Mouse (Mus musculus): Measurements from ENCODE around the gene Napsa.

Napsa gene

GRCm38 (mm10) chr7:44538756-44539624 lies 33.2 kb upstream of the Napsa start:
- DNase-seq (ENCODE audit: inconsistent age in 2 of 2, low spot score in 1 of 2), result no peak

- DNase-seq (ENCODE audit: inconsistent age in 2 of 2, low spot score in 1 of 2), result no peak
Observed at GRCm38 (mm10) chr7:44542555-44542954, 29.6 kb upstream of the Napsa start.

GRCm38 (mm10) chr7:44543071-44543470 lies 29.1 kb upstream of the Napsa start:
- no peak for DNase-seq (ENCODE audit: inconsistent age in 2 of 2, low spot score in 1 of 2)

DNA sequence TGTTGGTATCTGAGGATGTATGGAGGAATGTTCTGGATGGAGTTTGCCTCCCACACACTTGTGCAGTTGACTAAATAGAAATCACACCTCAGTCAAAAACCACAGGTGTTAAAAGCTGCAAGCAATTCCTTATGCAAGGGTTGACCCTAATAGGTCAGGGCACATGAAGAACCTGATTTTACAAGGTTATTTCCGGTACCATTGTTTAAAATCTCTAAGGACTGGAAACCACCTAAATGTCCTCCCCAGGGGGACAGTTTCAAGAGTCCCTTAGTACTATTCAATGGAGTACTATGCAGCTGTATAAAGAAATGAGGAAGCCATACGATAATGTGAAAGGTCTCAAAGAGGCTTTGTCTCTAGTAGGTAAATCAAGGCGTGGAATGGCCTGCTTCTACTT lies 25.9 kb upstream of the Napsa start:
- no peak for DNase-seq (ENCODE audit: inconsistent age in 2 of 2, low spot score in 1 of 2)

- no peak for DNase-seq (ENCODE audit: inconsistent age in 2 of 2, low spot score in 1 of 2)
Observed at GRCm38 (mm10) chr7:44547041-44547440, 25.1 kb upstream of the Napsa start.

GRCm38 (mm10) chr7:44547725-44548124 lies 24.5 kb upstream of the Napsa start:
- no peak for DNase-seq (ENCODE audit: inconsistent age in 2 of 2, low spot score in 1 of 2)

DNA sequence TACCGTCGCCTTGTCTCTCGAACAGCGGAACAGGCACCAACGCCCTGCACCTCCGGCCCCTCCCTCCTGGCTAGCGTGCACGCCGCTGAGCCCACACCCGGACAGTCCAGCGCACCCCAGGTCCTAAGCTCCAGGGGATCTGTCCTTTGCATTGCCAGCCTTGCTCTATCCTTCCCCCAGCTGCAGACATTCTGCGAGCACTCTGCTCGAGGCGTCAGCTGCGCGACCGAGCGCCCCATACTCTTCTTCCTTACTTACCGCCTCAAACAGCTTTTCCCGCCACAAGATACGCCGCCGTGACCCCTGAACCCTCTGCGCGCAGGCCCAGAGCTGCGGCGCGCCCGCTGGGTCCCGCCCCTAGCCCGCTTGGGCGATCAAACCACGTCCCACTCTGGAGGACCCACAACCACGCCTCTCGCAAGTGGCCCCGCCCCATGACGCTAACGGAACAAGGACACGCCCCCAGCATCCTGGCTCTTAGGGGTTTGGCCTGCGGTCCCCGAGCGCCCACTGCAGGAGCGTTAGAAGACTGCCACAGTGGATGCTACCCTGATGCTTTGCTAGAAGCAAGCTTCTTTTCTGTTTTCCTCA lies 23.6 kb upstream of the Napsa start, which contains the start of gene Pold1:
TSS of gene Pold1 (minus strand) at position 353 of the 591 bp plus-strand sequence.
- peak; percentile 100 for DNase-seq (ENCODE audit: inconsistent age in 2 of 2, low spot score in 1 of 2)

DNA sequence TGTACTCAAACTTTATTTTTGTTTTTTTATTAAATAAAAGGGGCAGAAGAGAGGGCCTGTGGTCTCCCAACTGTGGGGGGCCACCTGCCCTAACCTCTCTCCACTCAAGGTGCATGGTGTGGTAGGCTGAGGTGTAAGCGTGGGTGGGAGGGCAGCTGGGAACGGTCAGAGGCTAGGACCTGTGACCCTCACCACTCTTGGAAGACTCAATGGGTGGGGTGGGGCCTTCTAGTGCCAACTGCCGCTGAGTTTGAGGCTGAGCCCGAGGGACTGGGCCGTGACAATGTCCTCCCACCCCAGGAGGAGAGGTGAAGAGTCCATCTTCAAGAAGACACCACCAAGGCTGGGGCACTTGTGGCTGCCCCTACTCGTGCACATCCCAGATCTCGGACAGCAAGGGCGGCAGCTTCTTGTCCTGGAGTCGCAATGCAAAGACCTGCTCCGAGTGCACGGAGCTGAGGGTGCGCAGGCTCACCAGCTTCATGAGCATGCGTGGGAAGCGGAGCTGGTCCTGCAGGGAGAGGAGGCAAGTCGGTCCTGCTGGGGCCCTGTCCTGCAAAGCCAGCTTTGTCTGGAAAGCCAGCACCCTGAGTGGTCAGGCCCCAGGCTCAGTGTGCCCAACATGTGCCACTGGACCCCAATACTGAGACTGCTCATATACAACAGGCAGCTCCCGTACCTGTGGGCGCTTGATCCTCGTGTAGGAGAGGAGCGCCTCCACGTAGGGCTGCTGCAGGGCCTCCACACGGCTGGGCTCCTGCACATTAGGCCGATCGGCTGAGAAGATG lies 22.4 kb upstream of the Napsa start:
- peak in 1 of 2 experiments; percentile 48 for DNase-seq (ENCODE audit: inconsistent age in 2 of 2, low spot score in 1 of 2)

GRCm38 (mm10) chr7:44550409-44550678 lies 21.8 kb upstream of the Napsa start:
- DNase-seq (ENCODE audit: inconsistent age in 2 of 2, low spot score in 1 of 2), result peak in 1 of 2 experiments; percentile 49

DNA sequence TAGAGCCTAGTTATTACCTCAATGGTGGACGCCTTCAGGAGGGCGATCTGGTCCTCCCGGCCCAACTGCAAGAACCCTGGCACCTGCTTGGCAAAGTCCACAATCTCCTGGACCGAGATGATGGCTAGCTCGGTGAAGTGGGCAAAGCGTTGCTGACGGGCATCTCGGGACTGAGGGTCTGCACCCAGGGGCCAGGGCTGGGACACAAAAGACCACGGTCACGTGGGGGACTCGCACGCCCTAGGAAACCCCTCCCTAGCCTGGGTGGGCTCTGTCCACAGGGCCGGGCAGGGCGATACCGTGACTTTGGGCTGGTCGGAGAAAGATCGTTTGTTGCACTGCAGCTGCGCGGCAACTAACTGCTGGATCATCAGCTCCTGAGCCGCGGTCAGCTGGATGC lies 20.9 kb upstream of the Napsa start:
- no peak for DNase-seq (ENCODE audit: inconsistent age in 2 of 2, low spot score in 1 of 2)

GRCm38 (mm10) chr7:44551731-44552130 lies 20.4 kb upstream of the Napsa start:
- peak in 1 of 2 experiments; percentile 39 for DNase-seq (ENCODE audit: inconsistent age in 2 of 2, low spot score in 1 of 2)

- DNase-seq (ENCODE audit: inconsistent age in 2 of 2, low spot score in 1 of 2), result peak; percentile 43 to 51
Observed at GRCm38 (mm10) chr7:44552141-44552908, 19.9 kb upstream of the Napsa start.

- DNase-seq (ENCODE audit: inconsistent age in 2 of 2, low spot score in 1 of 2), result peak; percentile 88 to 94
Observed at GRCm38 (mm10) chr7:44553196-44553764, 18.9 kb upstream of the Napsa start.

- peak; percentile 97 to 98 for DNase-seq (ENCODE audit: inconsistent age in 2 of 2, low spot score in 1 of 2)
Observed at GRCm38 (mm10) chr7:44553826-44554225, 18.4 kb upstream of the Napsa start, which contains the start of gene Nr1h2. Gene Nr1h2, minus strand, starts transcription at chr7:44553951.

GRCm38 (mm10) chr7:44557629-44558028 lies 14.6 kb upstream of the Napsa start:
- DNase-seq (ENCODE audit: inconsistent age in 2 of 2, low spot score in 1 of 2), result peak in 1 of 2 experiments; percentile 29

- DNase-seq (ENCODE audit: inconsistent age in 2 of 2, low spot score in 1 of 2), result peak; percentile 63 to 91
Observed at GRCm38 (mm10) chr7:44560435-44561400, 11.5 kb upstream of the Napsa start.

DNA sequence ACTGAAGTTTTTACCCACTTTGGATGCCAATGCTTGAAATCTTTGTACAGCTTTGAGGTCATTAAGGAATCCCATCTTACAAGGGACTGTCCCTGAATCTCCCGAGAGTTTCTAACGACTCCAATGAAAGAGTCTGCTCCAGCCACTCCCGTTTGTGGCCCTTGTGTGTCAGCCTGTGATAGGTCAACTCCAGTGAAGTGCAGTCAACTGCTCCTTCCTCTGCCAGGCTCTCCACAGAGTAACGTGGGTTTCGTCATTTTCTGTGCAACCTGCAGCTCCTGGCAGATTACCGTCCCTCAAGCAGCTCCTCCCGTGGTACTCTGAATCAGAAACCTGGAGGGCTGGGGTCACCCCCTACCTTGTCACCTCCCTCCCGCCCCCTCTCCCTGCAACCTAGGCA lies 8.9 kb upstream of the Napsa start:
- no peak for DNase-seq (ENCODE audit: inconsistent age in 2 of 2, low spot score in 1 of 2)

DNA sequence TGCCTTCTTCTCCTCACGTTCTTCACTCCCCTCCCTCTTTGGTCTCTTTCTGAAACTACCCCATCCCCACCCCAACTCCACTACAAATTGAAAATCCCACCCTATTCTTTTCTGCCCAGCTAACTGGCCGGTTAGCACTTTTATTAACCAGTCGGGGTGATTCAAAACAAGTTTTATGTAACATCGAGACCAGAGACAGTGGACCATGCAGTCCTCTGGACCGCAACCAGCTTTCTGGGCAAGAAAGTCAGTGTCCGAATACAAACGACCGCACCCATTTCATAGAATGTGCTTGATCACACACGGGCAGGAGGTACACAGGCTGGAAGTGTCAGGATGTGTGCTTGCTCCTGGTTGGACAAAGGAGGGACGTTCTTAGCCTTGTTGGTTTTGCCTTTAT lies 7.7 kb upstream of the Napsa start:
- no peak for DNase-seq (ENCODE audit: inconsistent age in 2 of 2, low spot score in 1 of 2)

DNA sequence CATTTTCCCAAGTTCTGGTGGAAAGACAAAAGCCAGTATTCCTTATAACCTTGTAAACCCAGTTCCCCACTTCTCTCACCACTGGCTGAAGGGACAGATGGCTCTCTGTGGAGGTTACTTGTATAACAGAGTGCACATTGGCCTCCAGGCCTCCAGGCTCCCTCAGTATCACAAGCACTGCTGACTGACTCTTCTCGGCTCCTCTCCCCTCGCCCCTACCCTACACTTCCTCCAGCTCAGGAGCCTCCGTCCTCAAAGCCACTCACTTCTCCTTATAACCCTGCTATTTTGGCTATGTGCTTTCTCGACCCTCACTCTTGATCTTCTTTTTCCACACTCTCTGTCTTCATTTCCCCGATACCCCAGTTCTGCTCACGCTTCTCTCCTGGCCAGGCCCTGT lies 6.8 kb upstream of the Napsa start:
- DNase-seq (ENCODE audit: inconsistent age in 2 of 2, low spot score in 1 of 2), result no peak
